Mouse (Mus musculus): ENCODE data around the gene Ccdc170. TPM values are rescaled to one million over a fixed set of nuclear protein-coding genes. Genes with fewer than 3 reads are reported as not detected.
"Not testable (repeated sequence)": the region's sequence is repeated elsewhere in the genome, so short reads cannot be mapped to it uniquely, and the experiment has no call there.

Gene Ccdc170
- total RNA-seq, 2 experiments from 2014 or later, result 0.23 to 0.26 TPM

DNA sequence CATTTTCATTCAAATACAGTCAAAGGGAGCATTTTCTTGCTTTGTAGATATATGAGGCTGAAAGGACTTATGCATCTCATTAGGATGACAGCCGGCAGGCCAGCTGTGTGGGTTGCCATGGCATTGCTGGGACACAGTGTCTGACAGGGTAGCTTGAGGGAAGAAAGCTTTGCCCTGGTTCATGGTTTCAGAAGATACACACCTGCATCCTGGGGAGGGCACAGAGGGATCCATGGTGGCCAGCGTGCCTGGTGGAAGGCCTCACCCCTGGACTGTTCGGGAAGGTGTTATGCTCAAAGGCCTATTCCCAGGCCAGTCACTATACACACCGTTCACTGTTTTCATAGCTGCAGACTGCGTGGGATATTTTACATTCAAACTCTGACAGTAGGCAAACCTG lies 99.6 kb downstream of the Ccdc170 start:
- no peak for TF ChIP-seq CTCF (IDR thresholded peaks at IDR 0.05)
- DNase-seq (ENCODE audit: extremely low spot score in 1 of 2, low spot score in 2 of 2), result no peak
- Histone ChIP-seq H3K4me3 (no peak overlapping the region), H3K27ac (no peak overlapping the region)
- intact Hi-C loops (cut with DNase I), result no loop called here

DNA sequence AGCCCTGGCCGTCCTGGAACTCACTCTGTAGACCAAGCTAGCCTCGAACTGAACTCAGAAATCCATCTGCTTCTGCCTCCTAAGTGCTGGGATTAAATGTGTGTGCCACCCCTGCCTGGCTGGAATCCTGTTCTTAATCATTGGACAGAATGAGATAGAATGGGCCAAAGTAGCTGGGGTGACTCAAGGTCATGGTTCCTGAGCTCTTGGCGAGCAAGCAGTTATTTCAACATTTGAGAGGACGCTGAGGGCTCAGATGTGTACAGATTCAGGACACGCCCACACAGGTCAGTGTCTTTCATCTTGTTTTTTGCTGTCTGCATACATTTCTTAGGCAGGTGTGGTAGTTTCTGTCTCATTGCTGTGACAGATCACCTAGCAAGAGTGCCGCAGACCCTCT lies 104.4 kb downstream of the Ccdc170 start:
- H3K4me3 ChIP-seq, result no peak overlapping the region
- intact Hi-C loops (cut with DNase I), result no loop called here
- TF ChIP-seq CTCF (IDR thresholded peaks at IDR 0.05), result no peak
- H3K27ac ChIP-seq, result no peak overlapping the region
- DNase-seq (ENCODE audit: extremely low spot score in 1 of 2, low spot score in 2 of 2), result no peak

DNA sequence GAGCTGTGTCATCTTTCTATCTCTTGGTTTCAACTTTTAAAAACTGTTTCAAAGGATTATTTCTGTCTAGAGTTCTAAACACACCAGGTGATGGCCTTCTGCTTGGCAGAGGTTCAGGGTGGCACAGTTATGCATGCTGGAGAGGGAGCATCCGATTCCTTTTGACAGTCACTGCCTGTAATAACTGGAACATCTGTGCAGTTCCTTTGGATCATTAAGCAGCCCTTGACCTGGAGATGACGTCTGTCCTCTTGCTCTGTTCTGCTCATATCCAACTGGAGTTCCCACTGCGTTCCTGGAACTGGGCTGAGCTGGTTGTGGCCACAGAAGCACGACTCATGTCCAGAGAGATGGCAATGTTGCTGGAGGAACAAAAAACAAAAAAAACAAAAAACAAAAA lies 107.3 kb downstream of the Ccdc170 start:
- no peak for TF ChIP-seq CTCF (IDR thresholded peaks at IDR 0.05)
- no peak for DNase-seq (ENCODE audit: extremely low spot score in 1 of 2, low spot score in 2 of 2)
- H3K4me3 ChIP-seq, result no peak overlapping the region
- intact Hi-C loops (cut with DNase I), result no loop called here
- H3K27ac ChIP-seq, result no peak overlapping the region

DNA sequence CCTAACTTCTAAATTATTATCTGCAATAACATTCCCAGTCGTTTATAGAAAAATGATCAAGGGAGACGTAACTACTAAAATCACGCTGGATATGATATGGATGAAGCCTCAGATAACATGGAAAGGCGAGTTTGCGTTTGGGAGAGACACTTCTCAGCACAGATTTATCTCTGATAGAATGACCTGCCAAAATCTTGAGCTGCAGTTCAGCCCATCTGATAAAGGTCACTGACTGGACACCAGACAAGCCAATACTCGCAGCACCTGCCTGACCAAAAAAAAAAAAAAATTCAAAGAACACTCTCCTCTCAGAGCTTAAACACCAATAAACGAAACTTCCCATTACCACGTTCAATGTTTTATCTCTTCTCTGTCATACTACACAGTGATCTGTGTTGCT lies 108.7 kb downstream of the Ccdc170 start:
- no peak for DNase-seq (ENCODE audit: extremely low spot score in 1 of 2, low spot score in 2 of 2)
- H3K4me3 ChIP-seq, result no peak overlapping the region
- intact Hi-C loops (cut with DNase I), result no loop called here
- no peak for TF ChIP-seq CTCF (IDR thresholded peaks at IDR 0.05)
- no peak overlapping the region for H3K27ac ChIP-seq

DNA sequence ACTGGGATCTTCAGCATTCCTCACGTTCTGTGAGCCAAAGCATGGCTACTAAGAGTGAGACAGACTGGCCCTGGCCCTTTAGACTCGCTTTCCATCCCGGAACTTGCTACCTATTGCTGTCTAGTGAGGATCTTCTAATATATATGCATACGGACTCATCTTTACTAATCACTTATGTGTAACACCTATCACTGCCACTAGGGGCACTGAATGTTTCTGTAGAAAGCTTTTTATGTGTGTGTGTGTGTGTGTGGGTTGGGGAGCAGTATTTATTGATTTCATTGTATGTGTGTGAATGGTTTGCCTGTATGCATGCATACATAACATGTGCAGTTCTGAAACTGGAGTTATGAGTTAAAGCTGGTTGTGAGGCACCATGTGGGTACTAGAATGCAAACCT lies 111.5 kb downstream of the Ccdc170 start:
- no peak overlapping the region for H3K27ac ChIP-seq
- DNase-seq (ENCODE audit: extremely low spot score in 1 of 2, low spot score in 2 of 2), result no peak
- TF ChIP-seq CTCF (IDR thresholded peaks at IDR 0.05), result peak; percentile 53
- intact Hi-C loops (cut with DNase I), result no loop called here
- H3K4me3 ChIP-seq, result no peak overlapping the region

DNA sequence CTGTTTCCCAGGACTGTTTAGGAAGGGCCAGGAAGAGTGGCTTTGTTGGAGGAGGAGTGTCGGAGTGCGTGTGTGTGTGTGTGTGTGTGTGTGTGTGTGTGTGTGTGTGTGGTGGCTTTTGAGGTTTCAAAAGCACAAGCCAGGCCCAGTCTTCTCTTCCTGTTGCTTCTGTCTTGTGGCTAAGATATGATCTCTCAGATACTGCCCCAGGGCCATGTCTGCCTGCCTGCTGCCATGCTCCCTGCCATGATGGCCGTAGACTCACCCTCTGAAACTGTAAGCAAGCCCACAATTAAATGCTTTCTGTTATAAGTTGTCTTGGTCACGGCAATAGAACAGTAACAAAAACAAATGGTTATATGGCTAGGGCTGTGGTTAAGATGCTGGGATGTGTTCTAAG lies 114.9 kb downstream of the Ccdc170 start:
- H3K27ac ChIP-seq, result no peak overlapping the region
- intact Hi-C loops (cut with DNase I), result no loop called here
- no peak for DNase-seq (ENCODE audit: extremely low spot score in 1 of 2, low spot score in 2 of 2)
- no peak overlapping the region for H3K4me3 ChIP-seq
- no peak for TF ChIP-seq CTCF (IDR thresholded peaks at IDR 0.05)

DNA sequence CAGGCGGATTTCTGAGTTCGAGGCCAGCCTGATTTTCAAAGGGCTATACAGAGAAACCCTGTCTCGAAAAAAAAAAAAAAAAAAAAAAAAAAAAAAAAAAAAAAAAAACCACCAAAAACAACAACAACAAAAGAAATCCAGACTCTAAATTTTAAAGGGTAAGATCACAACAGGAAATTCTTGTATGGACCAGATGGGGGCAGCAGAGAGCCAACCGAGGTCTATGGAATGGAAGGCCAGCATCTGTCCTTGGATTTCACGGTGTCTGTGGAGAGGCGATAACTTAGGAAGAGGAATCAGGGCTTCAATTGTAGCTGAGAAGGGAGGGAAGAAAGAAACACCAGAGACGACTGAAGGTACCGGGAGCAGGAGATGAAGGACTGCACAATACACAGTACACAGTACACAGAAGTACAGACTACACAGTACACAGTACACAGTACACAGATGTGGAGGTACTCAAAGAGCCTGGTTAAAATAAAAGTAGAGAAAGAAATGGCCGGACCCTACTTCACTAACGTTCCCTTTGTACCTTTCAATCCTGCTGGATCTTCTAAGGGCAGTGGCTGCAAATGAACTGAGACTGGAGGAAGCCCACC lies 116.0 kb downstream of the Ccdc170 start:
- no peak overlapping the region for H3K4me3 ChIP-seq
- peak; percentile 64 for TF ChIP-seq CTCF (IDR thresholded peaks at IDR 0.05)
- H3K27ac ChIP-seq, result no peak overlapping the region
- DNase-seq (ENCODE audit: extremely low spot score in 1 of 2, low spot score in 2 of 2), result peak; percentile 50 to 54
- intact Hi-C loops (cut with DNase I), result no loop called here

DNA sequence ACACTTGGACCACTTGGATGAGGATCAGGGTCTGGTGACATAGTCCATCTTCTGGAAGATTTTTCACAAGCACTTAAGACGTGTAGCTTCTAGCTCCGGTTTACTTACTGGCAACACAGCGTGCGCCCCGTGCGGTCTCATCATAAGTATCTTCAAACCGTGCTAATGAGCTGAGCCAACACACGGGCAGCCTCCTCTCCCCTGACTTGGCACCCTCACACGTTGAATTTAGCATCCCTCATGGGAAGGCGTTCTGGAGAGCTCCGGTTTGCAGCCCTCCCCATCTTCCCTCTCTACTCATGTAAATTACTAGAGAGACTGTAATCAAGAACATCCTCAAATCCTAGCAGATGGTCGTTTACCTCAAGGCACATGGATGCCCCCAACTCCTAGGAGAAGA lies 116.6 kb downstream of the Ccdc170 start:
- peak; percentile 12 to 13 for DNase-seq (ENCODE audit: extremely low spot score in 1 of 2, low spot score in 2 of 2)
- H3K27ac ChIP-seq, result no peak overlapping the region
- intact Hi-C loops (cut with DNase I), result no loop called here
- no peak overlapping the region for H3K4me3 ChIP-seq
- TF ChIP-seq CTCF (IDR thresholded peaks at IDR 0.05), result no peak

DNA sequence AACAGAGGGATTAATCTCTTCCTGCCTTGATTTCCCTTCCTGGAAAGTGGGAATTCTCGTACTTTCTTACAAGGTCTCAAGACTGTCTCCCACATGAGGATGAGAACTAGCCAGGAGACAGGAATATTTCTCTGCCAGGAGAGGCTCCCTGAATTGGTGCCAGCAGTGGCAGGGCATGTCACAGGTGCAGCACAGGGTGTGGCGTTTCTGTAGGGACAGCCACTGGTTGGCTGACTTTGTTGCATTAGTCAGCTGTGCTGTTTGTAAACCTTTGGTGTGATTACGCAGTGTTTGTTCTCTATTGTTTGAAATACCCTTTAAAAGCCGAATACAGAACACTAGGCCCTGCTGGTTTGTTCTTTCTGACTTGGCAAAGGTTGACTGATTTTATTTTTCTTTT lies 117.3 kb downstream of the Ccdc170 start:
- no peak for TF ChIP-seq CTCF (IDR thresholded peaks at IDR 0.05)
- Histone ChIP-seq H3K4me3 (no peak overlapping the region), H3K27ac (no peak overlapping the region)
- intact Hi-C loops (cut with DNase I), result no loop called here
- DNase-seq (ENCODE audit: extremely low spot score in 1 of 2, low spot score in 2 of 2), result no peak

DNA sequence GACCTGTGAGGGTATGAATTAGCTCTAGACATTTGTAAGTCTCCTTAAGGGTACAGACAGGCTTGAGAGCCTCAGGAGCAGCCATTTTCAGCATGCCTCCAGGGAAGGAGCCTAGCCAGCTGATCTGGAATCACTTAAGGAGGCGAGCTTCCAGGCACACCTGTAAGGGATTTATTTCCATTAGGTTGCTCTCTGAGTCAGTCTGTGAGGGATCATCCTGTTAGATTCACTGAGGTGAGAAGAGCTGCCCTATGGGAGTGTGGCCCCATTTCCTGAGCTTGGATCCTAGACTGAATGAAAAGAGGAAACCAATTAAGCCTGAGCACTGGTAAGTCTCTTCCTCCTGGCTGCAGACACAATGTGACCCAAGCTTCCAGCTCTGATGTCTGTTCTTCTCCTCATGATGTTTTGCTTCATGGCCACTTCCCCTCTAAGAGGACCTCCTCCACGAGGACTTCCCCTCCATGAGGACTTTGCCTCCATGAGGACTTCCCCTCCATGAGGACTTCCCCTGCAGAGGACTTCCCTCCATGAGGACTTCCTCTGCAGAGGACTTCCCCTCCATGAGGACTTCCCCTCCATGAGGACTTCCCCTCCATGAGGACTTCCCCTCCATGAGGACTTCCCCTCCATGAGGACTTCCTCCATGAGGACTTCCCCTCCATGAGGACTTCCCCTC lies 118.6 kb downstream of the Ccdc170 start:
- no peak for DNase-seq (ENCODE audit: extremely low spot score in 1 of 2, low spot score in 2 of 2)
- intact Hi-C loops (cut with DNase I), result no loop called here
- no peak for TF ChIP-seq CTCF (IDR thresholded peaks at IDR 0.05)

DNA sequence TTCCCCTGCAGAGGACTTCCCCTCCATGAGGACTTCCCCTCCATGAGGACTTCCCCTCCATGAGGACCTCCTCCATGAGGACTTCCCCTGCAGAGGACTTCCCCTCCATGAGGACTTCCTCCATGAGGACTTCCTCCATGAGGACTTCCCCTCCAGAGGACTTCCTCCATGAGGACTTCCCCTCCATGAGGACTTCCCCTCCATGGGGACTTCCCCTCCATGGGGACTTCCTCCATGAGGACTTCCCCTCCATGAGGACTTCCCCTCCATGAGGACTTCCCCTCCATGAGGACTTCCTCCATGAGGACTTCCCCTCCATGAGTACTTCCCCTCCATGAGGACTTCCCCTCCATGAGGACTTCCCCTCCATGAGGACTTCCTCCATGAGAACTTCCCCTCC lies 119.3 kb downstream of the Ccdc170 start:
- intact Hi-C loops (cut with DNase I); H3K27ac ChIP-seq; H3K4me3 ChIP-seq; DNase-seq (ENCODE audit: extremely low spot score in 1 of 2, low spot score in 2 of 2): not testable (repeated sequence)

More for the DNA sequence above, 118.6 kb downstream of the Ccdc170 start:
- no peak overlapping the region for H3K27ac ChIP-seq
- no peak overlapping the region for H3K4me3 ChIP-seq

DNA sequence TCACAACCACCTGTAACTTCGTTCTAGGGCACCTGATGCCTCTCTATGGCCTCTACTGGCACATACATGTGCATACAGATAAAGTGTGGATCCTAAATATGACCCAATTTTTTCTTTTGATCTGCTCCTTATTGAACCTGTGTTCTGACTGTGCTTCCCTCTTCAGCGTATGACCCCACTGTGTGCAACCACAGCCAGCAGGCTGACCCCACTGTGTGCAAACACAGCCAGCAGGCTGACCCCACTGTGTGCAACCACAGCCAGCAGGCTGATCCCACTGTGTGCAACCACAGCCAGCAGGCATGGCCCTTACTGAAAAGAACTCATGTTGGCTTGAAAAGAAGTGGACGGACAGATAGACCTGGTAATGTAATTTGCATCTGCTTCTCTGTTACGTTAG lies 120.2 kb downstream of the Ccdc170 start:
- intact Hi-C loops (cut with DNase I), result no loop called here
- Histone ChIP-seq H3K4me3 (no peak overlapping the region), H3K27ac (no peak overlapping the region)
- DNase-seq (ENCODE audit: extremely low spot score in 1 of 2, low spot score in 2 of 2), result no peak
- TF ChIP-seq CTCF (IDR thresholded peaks at IDR 0.05), result no peak

All from left cerebral cortex, adult 2 months (tissue).